Mouse (Mus musculus) B cell, adult 62 days (primary cell): ENCODE measurements around the gene Mboat7. TPM values are rescaled to one million over a fixed set of nuclear protein-coding genes. Genes with fewer than 3 reads are reported as not detected.

Source experiments
- total RNA-seq: library from RNA; stranded (reverse); gene quantifications from 4 replicates; pipeline ENCODE4 v1.2.4, GENCODE M21; 2023

Gene Mboat7
- 52.2 to 75.5 TPM (median 60.4 TPM) in 4 replicates for total RNA-seq

GRCm38 (mm10) chr7:3692987-3693808, at the start of gene Mboat7:
Gene Mboat7, minus strand, starts transcription at chr7:3693523.

DNA sequence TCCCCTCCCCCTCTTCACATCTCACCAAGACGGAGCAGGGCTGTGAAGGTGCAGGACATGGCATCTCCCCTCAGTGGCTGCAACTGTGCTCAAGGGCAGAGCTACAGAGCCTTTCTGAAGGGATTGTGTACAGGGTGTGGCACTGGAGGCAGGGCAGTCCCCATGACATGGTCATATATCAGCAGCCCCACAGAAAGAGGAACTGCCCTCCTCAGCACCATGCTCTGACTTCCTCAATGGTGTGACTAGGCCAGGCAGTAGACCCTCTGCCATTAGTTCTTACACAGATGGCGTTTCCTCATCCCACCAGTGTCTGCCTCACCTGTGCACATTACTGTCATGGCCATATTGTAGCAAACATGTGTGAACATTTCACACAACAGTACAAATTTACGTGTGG, 26.9 kb upstream of the Mboat7 start, which contains the start of gene Pirb:
TSS of gene Pirb (minus strand) at position 124 of the 400 bp plus-strand sequence.

DNA sequence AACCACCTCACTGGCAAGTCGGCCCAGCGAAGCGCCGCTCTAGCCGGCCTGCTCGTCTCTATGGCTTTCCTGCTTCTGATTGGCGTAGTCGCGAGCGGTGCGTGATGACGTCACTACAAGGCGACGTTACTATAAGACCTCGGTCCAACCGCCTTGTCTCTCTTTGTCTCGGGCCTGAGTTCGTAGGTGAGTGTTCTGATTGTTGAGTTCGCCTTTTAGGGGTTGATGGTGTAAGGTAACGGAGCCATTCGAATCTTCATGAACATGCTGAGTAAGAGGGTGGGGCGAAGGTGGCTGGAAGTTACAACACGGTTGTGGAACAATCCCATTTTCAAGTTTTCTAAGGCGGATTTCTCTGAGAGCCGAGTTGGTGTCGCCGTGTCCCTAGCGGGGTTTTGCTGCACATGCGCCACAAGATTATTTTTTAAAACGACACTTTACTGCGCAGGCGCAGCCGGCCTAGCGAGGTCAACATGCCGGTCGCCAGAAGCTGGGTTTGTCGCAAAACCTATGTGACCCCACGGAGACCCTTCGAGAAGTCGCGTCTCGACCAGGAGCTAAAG, 10.6 kb upstream of the Mboat7 start, which contains the start of gene Rps9:
TSS of gene Rps9 (plus strand) at position 115 of the 563 bp plus-strand sequence.

GRCm38 (mm10) chr7:3692382-3692986, 839 bp downstream of the Mboat7 start, which contains the start of gene Tsen34:
Gene Tsen34, plus strand, starts transcription at chr7:3692863.

GRCm38 (mm10) chr7:3677342-3677741, 16.0 kb downstream of the Mboat7 start, which contains the start of gene Tmc4:
Gene Tmc4, minus strand, starts transcription at chr7:3677553.

DNA sequence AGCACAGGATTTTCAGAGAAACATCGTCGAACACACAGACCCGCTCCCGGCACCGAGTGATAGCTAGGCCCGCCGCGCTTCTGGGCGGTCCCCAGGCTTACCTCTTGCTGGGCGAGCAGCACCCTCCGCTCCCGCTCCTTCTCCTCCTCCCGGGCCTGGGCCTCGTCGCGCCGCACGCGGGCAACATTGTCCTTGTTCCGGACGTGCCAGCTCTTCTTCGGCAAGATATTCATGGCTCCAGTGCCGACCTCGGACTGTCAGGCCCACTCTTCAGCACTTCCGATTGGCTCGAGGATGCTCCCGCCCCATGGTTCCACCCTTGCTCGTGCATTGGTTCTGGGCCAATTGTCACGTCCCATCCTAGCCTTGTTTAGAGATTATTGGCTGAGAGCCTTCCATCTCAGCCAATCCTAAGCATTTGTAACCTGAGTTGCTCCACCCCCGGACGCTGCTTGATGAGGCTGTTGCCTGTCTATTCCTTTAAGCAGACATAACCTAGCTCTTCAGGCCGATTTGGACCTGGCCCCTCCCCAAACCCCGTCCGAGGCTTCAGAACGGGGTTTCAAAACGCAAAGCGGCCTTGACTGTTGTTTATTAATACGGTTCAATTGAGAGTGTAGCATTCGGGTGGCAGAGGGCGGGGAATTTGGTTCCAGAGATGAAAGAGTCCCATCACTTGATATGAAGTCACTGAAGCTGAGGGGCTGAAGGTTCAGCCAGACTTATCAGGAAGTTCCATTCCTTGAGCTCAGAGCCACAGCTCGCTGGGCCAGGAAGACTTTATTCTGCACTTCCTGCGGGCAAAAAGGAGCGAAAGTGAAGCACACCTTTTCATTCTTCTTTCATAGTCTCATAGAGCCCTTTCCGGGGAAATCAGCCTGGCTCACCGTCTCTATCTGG, 27.9 kb downstream of the Mboat7 start, which contains the start of gene Leng1:
TSS of gene Leng1 (minus strand) at position 626 of the 900 bp plus-strand sequence.

GRCm38 (mm10) chr7:3644672-3645487, 48.4 kb downstream of the Mboat7 start, which contains the start of gene Cnot3:
Gene Cnot3, plus strand, starts transcription at chr7:3645268.

DNA sequence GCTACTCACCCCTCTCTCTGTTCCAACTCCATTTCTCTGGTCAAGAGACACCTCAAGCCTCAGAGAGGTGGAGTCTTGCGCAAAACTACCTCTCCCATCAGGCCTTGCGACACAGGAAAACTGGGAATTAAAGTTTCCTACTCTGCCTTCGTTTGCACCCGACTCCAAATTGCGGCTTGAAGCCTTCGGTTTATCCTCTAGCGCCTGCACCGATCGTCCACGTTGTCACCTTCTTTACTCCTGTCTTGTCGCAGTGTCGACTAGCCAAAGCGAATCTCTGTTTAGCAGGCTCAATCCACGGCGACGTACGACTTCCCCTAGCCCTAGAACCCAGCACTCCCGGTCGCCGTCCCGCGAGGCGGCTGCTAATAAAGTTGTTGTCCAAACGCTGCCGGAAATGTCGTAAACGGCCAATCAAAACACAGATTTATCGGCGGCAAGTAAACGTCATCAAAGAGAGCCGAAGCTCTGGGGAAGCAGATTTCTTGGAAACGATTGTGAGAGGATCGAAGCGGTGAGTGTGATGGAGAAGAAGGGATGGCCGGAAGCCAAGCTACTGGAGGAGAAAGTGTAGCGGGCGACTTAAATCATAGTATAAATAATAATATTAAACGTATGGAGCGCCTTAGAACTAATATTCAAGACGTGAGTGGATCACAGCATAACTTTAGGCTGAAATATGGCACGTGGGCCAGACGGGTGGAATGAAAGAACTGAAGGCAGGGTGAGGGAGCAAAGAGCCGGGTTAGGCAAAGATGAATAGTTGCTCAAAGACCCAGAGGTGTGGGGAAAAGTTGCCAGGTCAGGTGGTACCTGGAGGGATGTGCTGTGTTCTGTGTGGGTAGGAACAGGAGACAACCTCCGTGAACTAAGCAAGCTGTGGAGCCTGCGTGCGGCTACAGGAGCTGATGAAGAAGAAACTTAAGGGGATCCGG, 63.5 kb downstream of the Mboat7 start, which contains the start of the genes Tfpt and Prpf31:
TSS of gene Tfpt (minus strand) at position 387 of the 935 bp plus-strand sequence.
TSS of gene Prpf31 (plus strand) at position 443 of the 935 bp plus-strand sequence.

Other genes with a start within 250 kb of the Mboat7 start
- gene Tarm1, start 190.9 kb downstream of the Mboat7 start, total RNA-seq = not detected in 4 replicates
- gene Oscar, start 77.4 kb downstream of the Mboat7 start, total RNA-seq = not detected in 4 replicates
- 289 to 309 TPM (median 297 TPM) in 4 replicates for gene Ndufa3, start 76.2 kb downstream of the Mboat7 start, total RNA-seq
- 15.3 to 24.5 TPM (median 22.4 TPM) in 4 replicates for gene Tfpt, start 63.6 kb downstream of the Mboat7 start, total RNA-seq
- 66.4 to 73.4 TPM (median 68.2 TPM) in 4 replicates for gene Prpf31, start 63.5 kb downstream of the Mboat7 start, total RNA-seq
- 110 to 131 TPM (median 116 TPM) in 4 replicates for gene Cnot3, start 48.3 kb downstream of the Mboat7 start, total RNA-seq
- gene Leng1, start 27.7 kb downstream of the Mboat7 start, total RNA-seq = 9.0 to 9.6 TPM (median 9.2 TPM) in 4 replicates
- 5.6 to 7.9 TPM (median 7.5 TPM) in 4 replicates for gene Tmc4, start 16.0 kb downstream of the Mboat7 start, total RNA-seq
- 26.1 to 32.4 TPM (median 27.7 TPM) in 4 replicates for gene Tsen34, start 660 bp downstream of the Mboat7 start, total RNA-seq
- 2,060 to 2,163 TPM (median 2,115 TPM) in 4 replicates for gene Rps9, start 10.5 kb upstream of the Mboat7 start, total RNA-seq
- gene Pirb, start 26.9 kb upstream of the Mboat7 start, total RNA-seq = 28.8 to 32.5 TPM (median 30.1 TPM) in 4 replicates
- 4.9 to 6.0 TPM (median 5.5 TPM) in 4 replicates for gene Gm15448, start 132.2 kb upstream of the Mboat7 start, total RNA-seq
- 7.0 to 9.8 TPM (median 9.1 TPM) in 4 replicates for gene Pira2, start 151.5 kb upstream of the Mboat7 start, total RNA-seq
- gene Gm14548, start 204.6 kb upstream of the Mboat7 start, total RNA-seq = 3.1 to 5.6 TPM (median 4.3 TPM) in 4 replicates
- gene Lilra6, start 222.0 kb upstream of the Mboat7 start, total RNA-seq = 3.9 to 5.4 TPM (median 4.3 TPM) in 4 replicates